Mouse (Mus musculus): Measurements from ENCODE around the gene Rab17. TPM values are rescaled to one million over a fixed set of nuclear protein-coding genes. Genes with fewer than 3 reads are reported as not detected.

Rab17 gene
- polyA plus RNA-seq, 1 experiment = 34.4 TPM

- no peak for TF ChIP-seq POLR2A (IDR thresholded peaks at IDR 0.05; ENCODE audit: low read depth, low read length)
- no peak for TF ChIP-seq CTCF (conservative IDR thresholded peaks at IDR 0.05; ENCODE audit: insufficient read depth, insufficient read length, low read depth, low read length)
Observed at GRCm38 (mm10) chr1:91009266-91009665, 39.8 kb upstream of the Rab17 start.

GRCm38 (mm10) chr1:91008746-91009145 lies 39.3 kb upstream of the Rab17 start:
- no peaks in the 10 kb centered on the region for H3K36me3 ChIP-seq (ENCODE audit: control insufficient read depth, insufficient read depth, low read length)
- no peaks in the 10 kb centered on the region for H3K27me3 ChIP-seq (replicated peaks; ENCODE audit: control insufficient read depth, insufficient read depth, low read length)
- DNase-seq = no peak
- no peak overlapping the region for H3K27ac ChIP-seq (ENCODE audit: insufficient read depth, low read depth, low read length)
- H3K4me1 ChIP-seq (ENCODE audit: control insufficient read depth, insufficient read depth, low read length) = no peaks in the 10 kb centered on the region
- no peak for TF ChIP-seq CTCF (conservative IDR thresholded peaks at IDR 0.05; ENCODE audit: insufficient read depth, insufficient read length, low read depth, low read length)
- TF ChIP-seq POLR2A (IDR thresholded peaks at IDR 0.05; ENCODE audit: low read depth, low read length) = no peak
- 92% methylated on average over 9 of the region's 9 CpGs for WGBS
- H3K4me3 ChIP-seq (ENCODE audit: insufficient read depth, low read depth, low read length) = no peak overlapping the region

More at GRCm38 (mm10) chr1:91009266-91009665, 39.8 kb upstream of the Rab17 start:
- no peaks in the 10 kb centered on the region for H3K36me3 ChIP-seq (ENCODE audit: control insufficient read depth, insufficient read depth, low read length)
- H3K27me3 ChIP-seq (replicated peaks; ENCODE audit: control insufficient read depth, insufficient read depth, low read length) = no peaks in the 10 kb centered on the region
- no peak overlapping the region for H3K27ac ChIP-seq (ENCODE audit: insufficient read depth, low read depth, low read length)
- 84% methylated on average over 6 of the region's 6 CpGs for WGBS
- no peak overlapping the region for H3K4me3 ChIP-seq (ENCODE audit: insufficient read depth, low read depth, low read length)
- H3K4me1 ChIP-seq (ENCODE audit: control insufficient read depth, insufficient read depth, low read length) = no peaks in the 10 kb centered on the region
- DNase-seq = no peak

DNA sequence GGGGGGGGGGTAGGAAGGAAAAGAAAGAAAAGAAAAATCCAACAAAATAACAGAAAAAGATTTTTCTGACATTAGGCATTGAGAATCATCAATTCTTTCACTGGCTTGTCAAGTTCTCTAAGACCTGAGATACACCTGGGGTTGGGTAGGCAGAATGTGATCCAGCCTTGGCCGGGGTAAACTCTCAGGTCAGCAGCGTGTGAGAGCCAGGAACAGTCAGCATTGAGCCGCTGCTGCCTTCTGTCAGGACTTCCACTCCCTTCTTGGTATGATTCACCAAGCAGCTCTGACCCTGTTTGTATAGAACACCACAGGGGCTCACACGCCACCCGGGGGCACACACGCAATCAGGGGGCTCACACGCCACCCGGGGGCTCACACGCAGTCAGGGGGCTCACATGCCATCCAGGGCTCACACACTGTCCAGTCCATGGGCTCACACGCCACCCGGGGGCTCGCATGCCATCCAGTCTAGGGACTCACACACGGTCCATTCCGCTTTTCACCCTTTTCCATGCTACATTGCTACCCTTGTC lies 38.8 kb upstream of the Rab17 start:
- no peaks in the 10 kb centered on the region for H3K27me3 ChIP-seq (replicated peaks; ENCODE audit: control insufficient read depth, insufficient read depth, low read length)
- DNase-seq = no peak
- 93% methylated on average over 14 of the region's 14 CpGs for whole genome bisulfite sequencing
- H3K36me3 ChIP-seq (ENCODE audit: control insufficient read depth, insufficient read depth, low read length) = no peaks in the 10 kb centered on the region
- no peaks in the 10 kb centered on the region for H3K4me1 ChIP-seq (ENCODE audit: control insufficient read depth, insufficient read depth, low read length)
- TF ChIP-seq POLR2A (IDR thresholded peaks at IDR 0.05; ENCODE audit: low read depth, low read length) (no peak), CTCF (conservative IDR thresholded peaks at IDR 0.05; ENCODE audit: insufficient read depth, insufficient read length, low read depth, low read length) (no peak)
- no peak overlapping the region for H3K4me3 ChIP-seq (ENCODE audit: insufficient read depth, low read depth, low read length)
- no peak overlapping the region for H3K27ac ChIP-seq (ENCODE audit: insufficient read depth, low read depth, low read length)

DNA sequence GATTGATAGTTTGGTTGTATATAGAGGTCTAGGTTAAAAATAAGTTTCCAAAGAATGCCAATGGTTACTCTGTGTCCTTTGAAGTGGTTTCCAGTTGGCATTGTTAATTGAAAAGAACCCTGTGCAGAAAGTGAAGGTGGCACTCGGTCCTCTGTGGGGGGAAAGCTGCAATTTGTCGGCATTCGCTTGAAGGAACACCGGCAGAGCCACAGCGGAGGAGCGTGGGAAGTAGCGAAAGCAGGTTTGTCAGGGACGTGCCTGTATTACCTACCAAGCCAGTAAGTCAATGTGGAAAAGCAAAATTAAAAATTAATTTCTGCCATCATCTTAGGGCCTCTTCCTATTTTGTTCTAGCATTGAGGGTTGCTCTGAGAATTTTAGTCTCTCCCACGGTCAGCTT lies 37.2 kb upstream of the Rab17 start:
- Histone ChIP-seq H3K27ac (ENCODE audit: insufficient read depth, low read depth, low read length) (no peak overlapping the region), H3K4me3 (ENCODE audit: insufficient read depth, low read depth, low read length) (no peak overlapping the region), H3K4me1 (ENCODE audit: control insufficient read depth, insufficient read depth, low read length) (no peaks in the 10 kb centered on the region), H3K27me3 (replicated peaks; ENCODE audit: control insufficient read depth, insufficient read depth, low read length) (no peaks in the 10 kb centered on the region), H3K36me3 (ENCODE audit: control insufficient read depth, insufficient read depth, low read length) (no peaks in the 10 kb centered on the region)
- WGBS = 79% methylated on average over 9 of the region's 9 CpGs
- DNase-seq = no peak
- no peak for TF ChIP-seq CTCF (conservative IDR thresholded peaks at IDR 0.05; ENCODE audit: insufficient read depth, insufficient read length, low read depth, low read length)
- TF ChIP-seq POLR2A (IDR thresholded peaks at IDR 0.05; ENCODE audit: low read depth, low read length) = no peak

GRCm38 (mm10) chr1:91006037-91006436 lies 36.6 kb upstream of the Rab17 start:
- no peak for TF ChIP-seq POLR2A (IDR thresholded peaks at IDR 0.05; ENCODE audit: low read depth, low read length)
- 49% methylated on average over 5 of the region's 5 CpGs for WGBS
- no peaks in the 10 kb centered on the region for H3K27me3 ChIP-seq (replicated peaks; ENCODE audit: control insufficient read depth, insufficient read depth, low read length)
- no peak overlapping the region for H3K27ac ChIP-seq (ENCODE audit: insufficient read depth, low read depth, low read length)
- DNase-seq = no peak
- H3K4me1 ChIP-seq (ENCODE audit: control insufficient read depth, insufficient read depth, low read length) = no peaks in the 10 kb centered on the region
- H3K36me3 ChIP-seq (ENCODE audit: control insufficient read depth, insufficient read depth, low read length) = no peaks in the 10 kb centered on the region
- H3K4me3 ChIP-seq (ENCODE audit: insufficient read depth, low read depth, low read length) = no peak overlapping the region

DNA sequence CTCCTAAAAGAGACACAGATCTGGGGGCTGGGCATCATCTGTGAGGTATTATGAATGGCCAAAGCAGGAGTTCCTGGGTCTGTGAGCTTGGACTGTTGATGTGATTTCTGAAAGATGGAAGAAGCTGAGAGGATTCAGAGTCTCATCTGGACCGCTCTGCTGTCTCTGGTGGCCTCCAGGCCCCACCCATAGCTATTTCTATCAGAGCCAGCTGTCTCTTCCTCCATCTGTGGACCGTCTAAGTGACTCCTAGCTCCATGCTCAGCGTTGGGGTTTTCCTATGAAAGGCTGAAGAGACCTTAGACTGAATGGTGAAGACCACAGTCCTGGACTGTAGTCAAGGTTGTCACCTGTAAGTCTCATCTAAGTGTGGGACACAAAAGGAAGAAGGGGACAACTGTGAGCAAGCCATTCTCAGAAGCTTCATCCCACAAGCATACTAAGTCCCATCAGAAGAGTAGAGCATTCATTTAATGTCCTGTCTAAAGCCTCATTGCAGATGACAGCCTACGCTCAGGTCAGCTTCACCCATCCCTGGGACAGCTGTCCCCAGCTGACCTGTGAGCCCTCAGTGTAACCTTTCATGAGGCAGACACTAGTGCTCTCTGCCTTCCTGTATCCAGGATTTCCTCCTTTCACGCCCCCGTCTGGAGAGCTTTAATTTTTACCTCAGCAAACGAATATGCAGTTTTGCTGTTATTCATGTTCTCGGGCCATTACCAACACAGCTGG lies 34.2 kb upstream of the Rab17 start:
- no peaks in the 10 kb centered on the region for H3K36me3 ChIP-seq (ENCODE audit: control insufficient read depth, insufficient read depth, low read length)
- 76% methylated on average over 8 of the region's 8 CpGs for WGBS

GRCm38 (mm10) chr1:91002641-91003040 lies 33.2 kb upstream of the Rab17 start:
- no peaks in the 10 kb centered on the region for H3K27me3 ChIP-seq (replicated peaks; ENCODE audit: control insufficient read depth, insufficient read depth, low read length)
- TF ChIP-seq POLR2A (IDR thresholded peaks at IDR 0.05; ENCODE audit: low read depth, low read length) (no peak), CTCF (conservative IDR thresholded peaks at IDR 0.05; ENCODE audit: insufficient read depth, insufficient read length, low read depth, low read length) (no peak)
- WGBS = 79% methylated on average over 3 of the region's 3 CpGs
- DNase-seq = no peak
- H3K36me3 ChIP-seq (ENCODE audit: control insufficient read depth, insufficient read depth, low read length) = no peaks in the 10 kb centered on the region
- no peak overlapping the region for H3K27ac ChIP-seq (ENCODE audit: insufficient read depth, low read depth, low read length)
- H3K4me1 ChIP-seq (ENCODE audit: control insufficient read depth, insufficient read depth, low read length) = no peaks in the 10 kb centered on the region
- H3K4me3 ChIP-seq (ENCODE audit: insufficient read depth, low read depth, low read length) = no peak overlapping the region

More for the DNA sequence above, 34.2 kb upstream of the Rab17 start:
- Histone ChIP-seq H3K27me3 (replicated peaks; ENCODE audit: control insufficient read depth, insufficient read depth, low read length) (no peaks in the 10 kb centered on the region), H3K4me1 (ENCODE audit: control insufficient read depth, insufficient read depth, low read length) (no peaks in the 10 kb centered on the region), H3K4me3 (ENCODE audit: insufficient read depth, low read depth, low read length) (no peak overlapping the region), H3K27ac (ENCODE audit: insufficient read depth, low read depth, low read length) (no peak overlapping the region)
- no peak for TF ChIP-seq POLR2A (IDR thresholded peaks at IDR 0.05; ENCODE audit: low read depth, low read length)
- TF ChIP-seq CTCF (conservative IDR thresholded peaks at IDR 0.05; ENCODE audit: insufficient read depth, insufficient read length, low read depth, low read length) = no peak
- DNase-seq = no peak
